Mouse (Mus musculus) heart, postnatal 0 days (tissue): ENCODE results near the gene Rmnd5a.

Experiments
- CTCF ChIP-seq: IDR thresholded peaks from 2 replicates; pipeline ENCODE4 v1.5.1; 2016; ENCODE audit warnings: antibody characterized with exemption, control low read depth, low read depth
- EP300 ChIP-seq: IDR thresholded peaks from 2 replicates; pipeline ENCODE4 v1.6.1; 2016; ENCODE audit warnings: antibody characterized with exemption, low read depth

- no peak for TF ChIP-seq CTCF
- TF ChIP-seq EP300, result no peak
These were observed 80.2 kb downstream of the Rmnd5a start for GRCm38 (mm10) chr6:71360221-71360620.
